Mouse (Mus musculus) monocyte, adult 2 months (primary cell): Measurements from ENCODE around the gene Coro2b.

Source experiments
- DNase-seq, 2 experiments: peaks; one replicate each; pipeline ENCODE4 v3.0.0; 2022; ENCODE audit warnings: low spot score in 2 of 2, low read depth in 1 of 2

The Coro2b gene

DNA sequence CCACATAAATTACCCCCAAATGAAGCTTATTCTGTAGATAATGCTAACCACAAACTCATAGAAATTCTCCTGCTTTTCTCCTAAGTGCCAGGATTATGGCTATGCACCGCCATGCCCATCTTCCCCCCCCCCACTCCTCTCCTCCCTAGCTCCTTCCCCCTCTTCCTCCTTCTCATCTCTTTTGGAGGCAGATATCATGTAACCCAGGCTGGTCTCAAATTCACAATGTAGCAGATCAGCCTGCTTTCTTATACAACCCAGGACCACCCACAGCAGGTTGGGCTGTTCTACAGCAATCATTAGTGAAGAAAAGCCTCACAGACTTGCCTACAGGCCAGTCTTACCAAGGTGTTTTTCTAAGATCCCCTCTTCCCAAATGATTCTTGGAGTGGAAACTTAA, 135.3 kb downstream of the Coro2b start:
- no peak for DNase-seq

DNA sequence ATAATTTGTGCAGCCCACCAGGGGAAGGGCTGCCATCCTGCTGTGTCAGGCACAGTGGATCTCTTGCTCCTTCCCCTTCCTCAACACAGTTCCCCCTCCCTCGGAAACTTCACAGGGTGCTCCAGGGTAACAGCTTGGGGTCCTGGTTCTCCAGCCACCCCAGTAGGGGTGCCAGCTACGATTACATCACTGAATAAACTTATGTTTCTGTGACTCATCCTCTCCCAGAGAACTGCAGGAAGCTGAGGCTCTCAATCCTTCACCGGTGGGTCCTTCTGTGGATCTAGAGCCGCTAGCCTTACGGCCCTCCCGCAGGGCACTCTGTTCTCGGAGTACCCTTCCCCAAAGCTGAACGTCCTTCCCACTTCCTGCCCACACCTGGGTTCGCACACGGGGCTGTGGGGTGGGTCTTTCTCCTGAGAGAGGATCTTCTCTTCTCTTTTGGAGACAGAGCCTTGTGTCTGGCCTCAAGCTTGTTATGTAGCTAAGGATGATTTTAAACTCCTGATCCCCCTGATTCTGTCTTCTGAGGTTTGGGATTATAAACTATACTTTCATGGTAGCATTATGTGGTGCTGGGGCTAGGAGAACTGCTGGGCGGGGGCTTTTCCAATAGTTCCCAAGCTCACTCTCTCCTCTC, 136.2 kb downstream of the Coro2b start:
- DNase-seq = no peak

DNA sequence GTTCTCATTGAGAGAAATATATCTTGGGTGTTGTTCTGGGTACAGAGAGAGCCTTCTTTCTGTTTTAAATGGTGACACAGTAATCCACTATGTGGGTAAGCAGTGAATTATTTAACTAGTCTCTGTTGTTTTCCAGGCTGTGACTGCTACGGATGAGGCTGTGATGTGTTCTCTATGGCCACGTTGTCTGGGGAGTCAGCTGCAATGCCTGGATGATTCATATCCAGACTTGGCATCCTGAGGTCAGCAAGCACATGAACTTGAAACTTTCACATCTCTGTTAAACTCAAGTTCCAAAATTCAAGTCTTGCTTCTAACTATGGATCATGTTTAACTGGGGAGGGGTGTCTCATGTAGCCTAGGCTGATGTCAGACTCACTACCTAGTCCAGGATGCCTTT, 142.7 kb downstream of the Coro2b start:
- DNase-seq = no peak

DNA sequence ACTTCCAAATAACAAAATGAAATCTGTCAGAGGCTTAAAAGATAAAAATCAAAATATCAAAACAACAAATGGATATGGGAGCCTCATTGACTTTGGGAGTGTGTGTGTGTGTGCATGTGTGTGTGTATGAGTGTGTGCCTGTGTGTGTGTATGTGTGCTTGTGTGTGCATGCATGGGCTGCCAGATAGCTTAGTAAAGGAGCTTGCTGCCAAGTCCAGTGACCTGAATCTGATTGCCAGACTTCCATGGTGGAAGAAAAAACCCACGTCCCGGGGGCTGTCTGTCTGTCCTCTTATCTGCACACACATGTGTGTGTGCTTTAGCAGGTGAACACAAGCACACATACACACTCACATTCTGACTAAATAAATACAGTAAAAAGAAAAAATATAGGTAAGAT, 143.3 kb downstream of the Coro2b start:
- DNase-seq = no peak

DNA sequence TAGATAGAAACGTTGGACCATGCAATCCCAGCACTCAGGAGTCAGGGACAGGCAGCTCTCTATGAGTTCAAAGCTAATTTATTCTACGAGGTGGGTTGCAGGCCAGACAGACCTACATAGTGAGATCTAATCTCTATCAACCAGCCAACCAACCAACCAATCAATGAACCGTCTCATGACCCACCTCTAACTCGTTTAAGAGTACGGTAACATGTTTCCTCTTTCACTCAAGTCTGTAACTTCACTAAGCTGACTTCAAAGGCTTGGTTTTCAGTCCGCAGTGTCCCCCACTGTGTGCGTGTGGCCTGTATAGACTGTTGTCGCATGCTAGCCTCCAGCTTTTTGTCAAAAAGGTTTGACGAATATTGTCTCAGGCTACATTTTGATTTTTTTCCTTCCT, 147.1 kb downstream of the Coro2b start:
- DNase-seq = no peak

DNA sequence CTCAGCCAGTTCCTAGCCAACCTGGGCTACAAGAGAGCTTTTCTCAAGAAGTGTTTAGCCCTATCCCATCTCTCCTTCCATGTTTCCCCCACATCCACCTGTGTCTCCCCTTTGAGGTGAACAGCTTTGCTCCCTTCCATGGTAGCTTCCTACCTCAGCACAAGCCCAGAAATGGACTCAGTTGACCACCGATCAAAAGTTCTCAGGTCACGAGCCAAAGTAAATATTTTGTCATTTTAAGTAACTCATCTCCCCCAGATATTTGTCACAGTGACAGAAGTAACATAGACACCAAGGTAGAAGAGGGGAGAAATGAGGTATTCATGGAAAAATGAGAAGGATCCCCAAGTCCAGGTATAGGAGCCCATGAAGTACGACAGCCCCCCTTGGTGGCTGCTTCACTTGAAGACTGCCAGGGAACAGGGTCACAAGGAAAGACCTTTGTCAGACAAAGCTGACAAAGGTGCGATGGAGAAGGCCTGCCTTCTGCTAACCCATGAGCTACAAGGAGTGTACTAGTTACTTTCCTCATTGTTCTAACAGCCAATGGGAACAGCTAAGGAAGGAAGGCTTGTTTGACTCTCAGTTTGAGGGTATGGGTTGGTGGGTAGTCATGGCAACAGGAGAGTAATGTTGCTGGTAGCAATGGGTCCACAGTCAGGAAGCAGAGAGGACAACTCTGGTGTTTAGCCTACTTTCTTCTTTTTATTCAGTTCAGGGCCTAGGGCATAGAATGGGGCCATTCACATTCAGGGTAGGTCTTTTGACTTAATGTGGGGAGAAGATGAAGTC, 150.9 kb downstream of the Coro2b start:
- DNase-seq = no peak

DNA sequence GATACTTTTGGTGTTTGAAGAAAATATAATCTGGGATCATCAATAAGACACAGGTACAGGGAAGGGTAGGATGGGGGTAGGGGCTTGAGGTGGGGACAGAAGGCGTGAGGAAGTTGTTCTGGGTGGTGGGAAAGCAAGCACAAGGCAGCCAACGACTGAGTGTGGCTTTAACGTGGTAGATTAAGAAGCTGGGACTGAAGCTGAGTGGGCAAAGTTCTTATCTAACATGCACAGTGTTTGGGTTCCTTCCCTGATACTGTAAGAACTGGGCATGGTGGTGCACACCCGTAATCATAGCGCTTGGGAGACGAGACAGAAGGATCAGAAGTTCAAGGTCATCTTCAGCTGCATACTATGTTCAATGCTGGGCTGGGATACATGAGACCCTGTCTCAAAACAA, 151.8 kb downstream of the Coro2b start:
- DNase-seq = no peak

DNA sequence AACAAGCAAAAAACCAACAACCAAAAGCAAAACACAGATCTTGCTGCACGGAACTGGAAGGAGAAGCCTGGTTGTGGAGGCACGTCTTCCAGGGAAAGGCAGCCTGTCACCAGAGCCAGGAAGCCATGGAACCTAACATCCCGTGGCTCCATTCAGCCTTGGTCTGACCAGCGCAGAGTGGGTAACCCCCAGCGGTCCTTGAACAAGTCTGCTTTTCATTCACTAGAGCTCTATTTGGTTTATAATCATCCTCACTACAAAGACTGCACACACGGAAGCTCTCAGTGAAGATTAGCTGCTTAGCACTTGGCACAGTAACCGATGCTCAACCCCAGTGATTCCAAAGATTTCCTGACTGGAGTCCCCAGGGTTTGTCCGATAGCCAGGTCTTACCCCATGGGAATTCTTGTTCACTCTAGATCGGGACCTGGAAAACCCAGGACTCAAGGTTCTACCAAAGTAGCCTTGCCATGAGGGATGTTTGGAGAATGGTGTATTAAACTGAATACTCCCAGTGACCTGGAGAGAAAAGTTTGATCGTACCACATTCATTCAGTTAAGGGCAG, 154.2 kb downstream of the Coro2b start:
- DNase-seq = no peak

DNA sequence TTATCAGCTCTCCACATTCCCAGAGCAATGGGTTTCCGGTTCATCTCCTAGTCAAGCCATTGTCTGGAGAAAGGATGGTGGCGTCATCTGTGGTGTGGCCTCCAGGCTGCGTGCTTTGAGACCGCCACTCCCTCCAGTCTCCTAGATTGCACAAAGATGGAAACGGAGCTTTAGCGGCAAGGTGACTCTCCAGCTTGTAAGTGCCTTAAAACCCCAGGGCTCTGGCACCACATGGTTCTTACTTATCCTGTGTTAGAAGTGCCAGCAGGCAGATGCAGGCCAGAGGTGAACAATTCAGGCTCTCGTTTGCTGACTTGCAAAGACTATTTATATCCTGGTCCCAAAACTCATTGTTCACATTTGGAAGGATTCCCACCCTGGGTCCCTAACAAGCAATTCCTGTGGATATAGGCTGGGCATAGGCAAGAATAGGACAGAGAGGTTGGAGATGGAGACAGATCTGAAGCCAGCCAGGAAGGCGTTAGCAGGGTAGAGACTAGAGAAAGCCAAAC, 155.4 kb downstream of the Coro2b start:
- DNase-seq = no peak

DNA sequence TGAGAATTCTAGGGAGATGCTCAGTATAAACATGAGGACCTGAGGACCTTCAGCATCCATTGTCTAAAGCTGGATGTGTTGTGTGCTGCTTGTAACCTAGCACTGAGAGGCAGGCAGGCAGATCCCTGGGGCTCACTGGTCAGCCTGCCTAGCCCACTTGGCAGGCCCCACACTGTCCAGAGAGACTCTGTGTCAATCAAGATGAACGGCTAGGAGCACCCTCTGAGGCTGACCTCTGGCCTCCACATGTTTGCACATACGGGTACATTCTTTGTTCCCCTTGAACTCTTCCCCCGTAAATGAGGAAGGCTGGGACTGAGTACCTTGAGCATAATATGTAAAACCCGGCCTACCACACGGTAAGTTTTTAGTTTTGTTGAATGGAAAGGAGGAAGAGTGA, 156.5 kb downstream of the Coro2b start:
- DNase-seq = no peak

DNA sequence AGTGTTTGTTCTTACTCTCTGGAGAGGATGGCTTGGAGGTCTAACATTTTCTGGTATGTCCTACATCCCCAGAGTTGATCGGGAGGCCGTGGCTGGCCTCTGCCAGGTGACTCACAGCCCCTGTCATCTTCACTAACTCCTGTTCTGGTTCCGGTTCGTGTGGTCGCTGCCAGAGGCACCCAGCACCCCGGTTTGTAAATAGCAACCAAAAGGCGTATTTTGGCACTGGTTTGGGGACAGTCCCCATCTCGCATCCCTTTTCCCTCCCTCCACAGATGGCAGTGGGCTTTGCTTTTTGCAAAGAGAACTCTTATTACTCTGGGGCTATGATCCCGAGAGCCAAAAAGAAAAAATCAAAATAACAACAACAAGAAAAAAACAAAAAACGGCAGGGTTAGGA, 158.9 kb downstream of the Coro2b start:
- DNase-seq = no peak

DNA sequence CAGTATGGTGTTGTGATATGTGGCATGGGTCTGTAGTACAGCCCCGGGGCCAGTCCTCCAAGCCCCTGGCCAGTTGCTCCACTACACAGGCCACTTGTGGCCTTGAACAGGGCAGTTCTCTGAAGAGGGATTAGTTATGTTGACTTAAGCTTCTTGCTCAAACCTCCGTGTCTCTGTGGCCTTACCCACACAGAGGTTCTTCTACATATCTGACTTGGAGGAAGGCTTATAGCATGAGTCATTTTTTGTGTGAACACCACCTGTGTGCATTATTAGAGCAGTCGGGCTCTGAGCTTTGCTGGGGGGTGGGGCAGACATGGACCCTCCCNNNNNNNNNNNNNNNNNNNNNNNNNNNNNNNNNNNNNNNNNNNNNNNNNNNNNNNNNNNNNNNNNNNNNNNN, 162.6 kb downstream of the Coro2b start:
- DNase-seq = no peak

DNA sequence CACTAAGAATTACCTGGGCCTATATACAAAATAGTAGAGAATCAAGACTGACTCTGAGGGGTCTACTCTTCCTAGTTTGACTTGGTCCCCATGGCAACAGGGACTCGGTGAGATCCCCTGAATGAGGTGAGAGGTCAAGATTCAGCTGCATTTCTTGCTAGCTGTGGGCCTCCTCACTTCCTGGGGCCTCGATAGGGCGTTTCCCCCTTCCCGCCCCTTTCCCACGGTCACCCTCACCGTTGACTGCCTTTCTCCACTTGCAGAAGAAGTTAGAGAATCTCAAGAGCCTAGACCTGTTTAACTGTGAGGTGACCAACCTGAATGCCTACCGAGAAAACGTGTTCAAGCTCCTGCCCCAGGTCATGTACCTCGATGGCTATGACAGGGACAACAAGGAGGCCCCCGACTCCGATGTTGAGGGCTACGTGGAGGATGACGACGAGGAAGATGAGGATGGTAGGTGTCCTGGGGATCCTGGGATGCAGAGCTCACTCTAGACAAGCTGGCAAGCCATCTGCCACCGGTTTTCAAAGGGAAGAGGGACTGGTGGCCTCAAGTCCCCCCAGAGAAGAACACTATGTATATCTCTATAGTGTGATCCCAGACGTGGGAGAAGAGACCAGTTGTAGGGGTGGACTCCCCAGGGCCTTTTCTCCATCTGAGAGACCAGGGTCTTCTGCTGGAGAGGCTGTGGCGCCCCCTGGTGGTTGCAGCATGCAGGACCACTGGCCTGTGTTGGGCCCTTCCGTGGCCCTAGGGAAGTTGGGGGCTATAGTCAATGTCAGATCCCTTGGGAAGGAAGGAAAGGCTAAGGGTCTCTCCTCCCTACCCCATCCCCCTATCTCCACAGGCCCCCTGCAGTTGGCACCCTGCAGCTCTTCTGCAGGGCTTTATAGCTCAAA, 163.4 kb downstream of the Coro2b start:
- peak; percentile 30 to 72 for DNase-seq

DNA sequence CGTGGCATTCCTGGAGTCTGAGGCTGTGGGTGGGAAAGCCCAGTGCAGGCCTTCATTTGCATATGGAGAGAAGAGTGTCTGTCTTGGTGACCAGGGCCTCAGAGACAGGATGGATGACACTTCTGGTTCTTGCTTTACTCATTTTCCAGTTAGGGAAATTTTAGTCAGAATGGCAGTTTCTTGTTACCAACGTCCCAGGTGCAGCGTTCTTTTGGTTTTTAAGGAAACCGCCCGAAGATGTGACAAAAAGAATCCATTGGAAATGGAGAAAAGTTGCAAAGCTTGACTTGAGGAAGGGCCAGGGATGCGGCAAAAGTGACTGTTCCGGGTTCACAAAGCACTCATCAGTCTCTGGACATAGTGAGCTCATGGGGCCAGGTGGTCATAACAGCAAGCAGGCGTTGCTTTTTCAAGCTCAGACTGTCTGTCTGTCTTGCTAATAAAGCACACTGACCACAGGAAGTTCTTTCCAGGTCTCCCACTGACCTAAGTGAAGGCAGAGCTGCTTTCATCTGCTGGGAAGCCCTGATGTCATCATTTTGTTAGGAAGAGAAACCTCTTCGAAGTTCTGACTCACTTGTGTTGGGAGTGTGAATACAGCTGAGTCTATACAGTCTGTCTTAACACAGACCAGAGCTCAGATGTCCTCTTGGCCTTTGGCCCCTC, 164.2 kb downstream of the Coro2b start:
- DNase-seq = no peak

DNA sequence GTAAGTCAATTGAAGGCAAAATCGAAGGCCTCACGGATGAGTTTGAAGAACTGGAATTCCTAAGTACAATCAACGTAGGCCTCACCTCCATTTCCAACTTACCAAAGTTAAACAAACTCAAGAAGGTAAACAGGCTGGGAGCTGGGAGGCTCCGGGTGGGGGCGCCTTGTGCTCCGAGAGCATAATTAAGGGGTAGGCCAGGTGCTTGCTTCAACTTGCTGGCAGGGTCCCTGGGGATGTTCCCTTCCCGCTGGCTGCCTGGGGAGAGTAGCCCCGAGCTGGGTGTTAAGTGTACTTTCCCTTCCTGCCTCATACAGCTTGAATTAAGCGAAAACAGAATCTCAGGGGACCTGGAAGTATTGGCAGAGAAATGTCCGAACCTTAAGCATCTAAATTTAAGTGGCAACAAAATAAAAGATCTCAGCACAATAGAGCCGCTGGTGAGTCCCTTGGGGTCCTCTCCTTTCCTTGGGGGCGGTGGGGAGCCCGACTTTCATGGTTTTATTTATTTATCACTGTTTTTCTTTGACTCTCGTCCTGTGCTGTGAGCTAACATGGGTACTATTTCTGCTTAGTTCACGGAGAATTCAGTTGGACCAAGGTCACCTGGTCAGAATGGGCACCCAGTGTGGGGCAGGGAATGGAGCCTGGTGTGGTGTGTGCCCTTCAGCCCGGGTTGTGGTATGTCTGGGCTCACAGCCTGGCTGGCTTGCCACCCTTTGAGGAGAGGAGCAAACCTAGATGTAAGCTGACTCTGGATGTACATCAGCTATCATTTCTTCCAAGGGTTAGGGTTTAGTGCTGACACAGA, 164.9 kb downstream of the Coro2b start:
- DNase-seq = no peak

DNA sequence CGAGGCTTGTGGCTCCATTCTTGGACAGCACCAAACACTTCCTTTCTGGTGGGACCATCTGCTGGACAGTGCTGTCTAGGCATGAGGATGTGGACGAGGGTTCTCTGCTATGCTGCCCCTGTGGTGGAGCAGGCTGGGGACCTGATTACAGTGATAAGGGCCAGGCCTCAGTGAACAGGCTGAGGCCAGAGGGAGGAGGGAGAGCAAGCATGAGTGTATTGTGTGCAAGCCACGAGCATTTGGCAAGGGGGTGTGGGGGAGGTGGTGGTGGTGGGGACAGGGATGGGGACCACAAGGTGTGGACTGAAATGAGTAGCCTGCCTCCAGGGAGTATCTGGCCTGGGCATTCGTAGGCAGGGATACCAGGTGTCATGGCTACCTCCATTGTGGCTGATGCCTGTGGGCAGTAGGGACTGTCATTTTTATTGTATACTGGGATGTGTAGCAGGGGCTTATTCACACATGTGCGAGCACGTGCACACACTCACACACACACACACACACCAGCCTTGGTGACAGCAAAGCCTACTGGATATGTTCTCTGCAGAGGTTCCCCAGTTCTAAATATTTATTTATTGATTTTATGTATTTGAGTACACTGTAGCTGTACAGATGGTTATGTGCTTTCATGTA, 166.1 kb downstream of the Coro2b start:
- no peak for DNase-seq

DNA sequence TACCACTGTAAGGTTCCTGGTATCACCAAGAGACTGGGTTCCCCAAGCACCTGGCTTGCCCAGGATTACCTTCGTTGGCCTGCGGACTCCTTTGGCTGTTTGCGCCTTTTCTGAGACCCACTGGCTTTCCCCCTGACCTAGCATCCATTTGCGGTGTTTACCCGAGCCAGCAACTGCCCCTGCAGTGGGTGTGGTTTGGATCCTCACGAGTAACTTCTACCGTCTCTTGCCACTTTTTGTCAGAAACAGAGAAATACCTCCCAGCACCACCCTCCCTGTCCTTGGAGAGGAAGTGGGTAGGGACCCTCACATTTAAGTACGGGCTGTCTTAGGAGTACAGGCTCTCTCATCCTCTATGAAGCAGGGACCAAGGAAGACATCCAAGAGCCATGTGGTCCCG, 166.7 kb downstream of the Coro2b start:
- no peak for DNase-seq
